Mouse (Mus musculus): Measurements from ENCODE around the gene Nkg7.

GRCm38 (mm10) chr7:43423991-43424625 is 12.8 kb upstream of the Nkg7 start:
- TF ChIP-seq CTCF (IDR thresholded peaks at IDR 0.05; ENCODE audit: low read depth) (no peak), EP300 (IDR thresholded peaks at IDR 0.05; ENCODE audit: low read depth) (no peak)
